Mouse (Mus musculus) embryonic fibroblast, embryonic 13.5 days (primary cell): Measurements from ENCODE around the gene Map3k5.

Experiments
- CTCF ChIP-seq: IDR thresholded peaks from 2 replicates; pipeline ENCODE4 v1.5.1; 2011; ENCODE audit warnings: mild to moderate bottlenecking, control low read depth, low read length, moderate library complexity, borderline replicate concordance; ENCODE audit not compliant: insufficient read depth
- POLR2A ChIP-seq: IDR thresholded peaks from 2 replicates; pipeline ENCODE4 v1.6.1; 2011; ENCODE audit warnings: low read depth, mild to moderate bottlenecking, control low read depth, low read length, moderate library complexity

GRCm38 (mm10) chr10:20125226-20125625, 191.0 kb downstream of the Map3k5 start:
- peak; percentile 39; the same call in 1 of the 2 replicates for TF ChIP-seq CTCF
- no peak for TF ChIP-seq POLR2A
